Mouse (Mus musculus) activated CD4-positive, CD25-positive, alpha-beta regulatory T cell, adult 9 weeks (primary cell): ENCODE data around the gene Taar7f. TPM values are rescaled to one million over a fixed set of nuclear protein-coding genes. Genes with fewer than 3 reads are reported as not detected.

ENCODE experiments used
- polyA plus RNA-seq: library from polyadenylated mRNA; unstranded; fragments of 100-300 nt; shearing (Covaris generic); gene quantifications from one replicate; pipeline ENCODE4 v1.2.1, GENCODE M21; 2017

Gene Taar7f
- not detected for polyA plus RNA-seq

DNA sequence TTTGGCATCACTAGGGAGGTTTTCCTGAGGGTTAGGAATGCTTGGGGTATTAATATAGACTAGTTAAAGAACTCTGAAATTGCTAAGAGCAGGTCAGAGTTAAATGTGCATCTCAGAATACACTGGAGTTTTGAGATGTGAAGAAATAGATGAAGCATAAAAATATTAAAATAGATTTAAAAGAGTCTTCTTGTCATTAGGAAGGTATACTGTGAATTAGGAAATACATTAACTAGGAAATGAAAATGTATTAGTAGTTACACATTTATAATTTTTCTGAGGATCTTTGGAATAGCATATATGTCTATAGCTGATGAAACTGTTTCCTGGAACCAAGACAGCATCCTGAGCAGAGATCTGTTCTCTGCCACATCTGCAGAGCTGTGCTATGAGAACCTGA is at the start of gene Taar7f:
Taar7f (plus strand) TSS at position 301 of the 400 bp plus-strand sequence.

DNA sequence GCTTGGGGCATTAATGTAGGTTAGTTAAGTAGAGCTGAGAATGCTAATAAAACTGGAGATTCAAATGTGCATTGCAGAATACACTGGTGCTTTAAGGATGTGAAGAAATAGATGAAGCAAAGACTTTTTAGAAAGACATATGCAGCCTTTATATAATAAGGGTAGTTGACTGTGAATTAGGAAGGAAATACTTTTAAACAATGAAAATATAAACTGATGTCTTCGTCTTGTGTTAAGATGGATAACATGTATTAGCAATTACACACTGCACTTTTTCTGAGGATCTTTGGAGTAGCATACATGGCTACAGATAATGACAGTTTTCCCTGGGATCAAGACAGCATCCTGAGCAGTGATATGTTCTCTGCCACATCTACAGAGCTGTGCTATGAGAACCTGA is 49.7 kb upstream of the Taar7f start, which contains the start of gene Taar7b:
Taar7b (plus strand) TSS at position 301 of the 400 bp plus-strand sequence.

DNA sequence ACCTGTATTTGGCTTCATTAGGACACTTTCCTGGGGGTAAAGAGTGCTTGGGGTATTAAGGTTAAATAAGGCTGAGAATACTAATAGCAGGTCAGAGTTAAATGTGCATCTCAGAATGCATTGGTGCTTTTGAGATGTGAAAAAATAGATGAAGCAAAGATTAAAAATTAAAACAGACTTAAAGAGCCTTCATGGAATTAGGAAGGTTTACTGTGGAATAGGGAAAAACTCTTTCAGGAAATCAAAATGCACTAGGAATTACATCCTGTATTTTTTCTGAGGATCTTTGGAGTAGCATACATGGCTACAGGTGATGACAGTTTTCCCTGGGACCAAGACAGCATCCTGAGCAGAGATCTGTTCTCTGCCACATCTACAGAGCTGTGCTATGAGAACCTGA is 22.4 kb upstream of the Taar7f start, which contains the start of gene Taar7d:
Taar7d (plus strand) TSS at position 301 of the 400 bp plus-strand sequence.

DNA sequence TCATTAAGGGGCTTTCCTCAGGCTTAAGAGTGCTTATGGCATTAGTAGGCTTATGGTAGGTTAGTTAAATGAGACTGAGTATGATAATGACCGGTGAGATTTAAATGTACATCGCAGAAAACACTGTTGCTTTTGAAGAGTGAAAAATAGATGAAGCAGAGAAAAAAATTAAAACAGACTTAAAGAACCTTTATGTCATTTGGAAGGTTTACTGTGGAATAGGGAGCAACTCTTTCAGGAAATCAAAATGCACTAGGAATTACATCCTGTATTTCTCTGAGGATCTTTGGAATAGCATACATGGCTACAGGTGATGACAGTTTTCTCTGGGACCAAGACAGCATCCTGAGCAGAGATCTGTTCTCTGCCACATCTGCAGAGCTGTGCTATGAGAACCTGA is 12.0 kb upstream of the Taar7f start, which contains the start of gene Taar7e:
Taar7e (plus strand) TSS at position 301 of the 400 bp plus-strand sequence.

DNA sequence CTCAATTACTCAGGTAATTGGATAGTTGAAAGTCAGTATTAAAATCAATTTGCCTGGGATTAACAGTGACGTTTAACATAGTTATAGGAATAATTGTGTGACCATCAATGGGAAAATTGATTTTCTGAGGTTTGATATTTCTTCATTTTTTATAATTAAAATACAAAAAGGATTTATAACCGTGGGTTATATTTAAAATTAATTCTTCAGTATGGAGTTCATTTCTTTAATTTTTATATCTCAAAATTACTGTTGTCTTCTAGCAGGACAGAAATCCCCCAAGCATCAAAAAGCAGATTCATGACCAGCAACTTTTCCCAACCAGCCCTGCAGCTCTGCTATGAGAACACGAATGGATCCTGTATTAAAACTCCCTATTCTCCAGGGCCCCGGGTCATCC is 26.9 kb downstream of the Taar7f start, which contains the start of gene Taar8a:
Taar8a (plus strand) TSS at position 301 of the 400 bp plus-strand sequence.

DNA sequence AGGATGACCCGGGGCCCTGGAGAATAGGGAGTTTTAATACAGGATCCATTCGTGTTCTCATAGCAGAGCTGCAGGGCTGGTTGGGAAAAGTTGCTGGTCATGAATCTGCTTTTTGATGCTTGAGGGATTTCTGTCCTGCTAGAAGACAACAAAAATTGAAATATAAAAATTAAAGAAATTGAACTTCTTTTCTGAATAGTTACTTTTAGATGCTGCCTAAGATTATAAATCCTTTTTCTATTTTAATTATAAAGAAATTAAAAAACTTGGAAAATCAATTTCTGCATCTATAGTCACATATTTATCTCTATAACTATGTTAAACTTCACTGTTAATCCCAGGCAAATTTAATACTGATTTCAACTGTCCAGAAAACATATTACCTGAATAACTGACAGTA is 42.9 kb downstream of the Taar7f start, which contains the start of gene Taar8b:
Taar8b (minus strand) TSS at position 101 of the 400 bp plus-strand sequence.

Other genes with a start within 250 kb of the Taar7f start
- 0.15 TPM for gene Vnn3, start 198.0 kb upstream of the Taar7f start, polyA plus RNA-seq
- not detected for gene Vnn1, start 154.8 kb upstream of the Taar7f start, polyA plus RNA-seq
- not detected for gene Taar1, start 129.2 kb upstream of the Taar7f start, polyA plus RNA-seq
- not detected for gene Taar2, start 110.9 kb upstream of the Taar7f start, polyA plus RNA-seq
- not detected for gene Taar3, start 100.0 kb upstream of the Taar7f start, polyA plus RNA-seq
- not detected for gene Taar4, start 89.0 kb upstream of the Taar7f start, polyA plus RNA-seq
- not detected for gene Taar5, start 78.8 kb upstream of the Taar7f start, polyA plus RNA-seq
- gene Taar6, start 63.9 kb upstream of the Taar7f start, polyA plus RNA-seq = not detected
- gene Taar7a, start 56.0 kb upstream of the Taar7f start, polyA plus RNA-seq = not detected
- not detected for gene Taar7b, start 49.6 kb upstream of the Taar7f start, polyA plus RNA-seq
- not detected for gene Taar7d, start 22.3 kb upstream of the Taar7f start, polyA plus RNA-seq
- not detected for gene Taar7e, start 11.9 kb upstream of the Taar7f start, polyA plus RNA-seq
- not detected for gene Taar8a, start 27.0 kb downstream of the Taar7f start, polyA plus RNA-seq
- not detected for gene Taar8b, start 42.8 kb downstream of the Taar7f start, polyA plus RNA-seq
- gene Taar8c, start 52.4 kb downstream of the Taar7f start, polyA plus RNA-seq = not detected
- gene Taar9, start 60.0 kb downstream of the Taar7f start, polyA plus RNA-seq = not detected
- gene Stx7, start 99.8 kb downstream of the Taar7f start, polyA plus RNA-seq = 45.4 TPM
- not detected for gene Moxd1, start 174.0 kb downstream of the Taar7f start, polyA plus RNA-seq